Mouse (Mus musculus) kidney, embryonic 16.5 days (tissue): Measurements from ENCODE around the gene Arl2. TPM values are rescaled to one million over a fixed set of nuclear protein-coding genes. Genes with fewer than 3 reads are reported as not detected.
A peak's percentile ranks its signal among the peaks of the same experiment; 100 is the strongest.
"Not testable (repeated sequence)": the region's sequence is repeated elsewhere in the genome, so short reads cannot be mapped to it uniquely, and the experiment has no call there.

ENCODE experiments used
- ATAC-seq: fragments of 200-750 bp; cut with Nextera tagmentation; 2 replicates; pipeline ENCODE4 v1.8.0; 2017; ENCODE audit warnings: moderate TSS enrichment; ENCODE audit not compliant: low FRiP score, low TSS enrichment
- H3K27ac ChIP-seq: fragments of 300-500 bp; sonication (generic); 2 replicates; pipeline ENCODE4 v1.5.1; 2014; ENCODE audit warnings: low read length
- H3K27me3 ChIP-seq: fragments of 300-500 bp; sonication (generic); 2 replicates; pipeline ENCODE4 v1.6.1; 2014; ENCODE audit warnings: low read length, control low read depth, mixed read lengths; ENCODE audit not compliant: insufficient read depth
- H3K36me3 ChIP-seq: fragments of 300-500 bp; sonication (generic); 2 replicates; pipeline ENCODE4 v1.6.1; 2014; ENCODE audit warnings: low read length, control low read depth, mixed read lengths; ENCODE audit not compliant: insufficient read depth
- H3K4me1 ChIP-seq: fragments of 300-500 bp; sonication (generic); 2 replicates; pipeline ENCODE4 v1.6.1; 2014; ENCODE audit warnings: low read length, control low read depth, mixed read lengths; ENCODE audit not compliant: insufficient read depth
- H3K4me2 ChIP-seq: fragments of 300-500 bp; sonication (generic); replicated peaks from 2 replicates; pipeline ENCODE4 v1.6.1; 2014; ENCODE audit warnings: low read depth, low read length
- H3K4me3 ChIP-seq: fragments of 300-500 bp; sonication (generic); 2 replicates; pipeline ENCODE4 v1.5.1; 2014; ENCODE audit warnings: mild to moderate bottlenecking, low read length
- H3K9ac ChIP-seq: fragments of 300-500 bp; sonication (generic); replicated peaks from 2 replicates; pipeline ENCODE4 v1.6.1; 2014; ENCODE audit warnings: low read length
- H3K9me3 ChIP-seq: fragments of 300-500 bp; sonication (generic); 2 replicates; pipeline ENCODE4 v1.6.1; 2016; ENCODE audit warnings: low read length, control low read depth
- WGBS: fragments of 180-500 bp; shearing (Covaris S2); extraction: QIAGEN DNeasy Blood & Tissue Kit; methylation state at CpG from one replicate; pipeline ENCODE4 v1.1.7; 2014; 5-methylcytosine and 5-hydroxymethylcytosine counted together
- polyA plus RNA-seq: library from polyadenylated mRNA; unstranded; fragments of >200 nt; fragmentation: Nextera tagmentation; extraction: Ambion mirVana; gene quantifications from 2 replicates; pipeline ENCODE4 v1.2.1, GENCODE M21; 2015

Gene Arl2
- polyA plus RNA-seq, 1 experiment from 2014 or later: 113 TPM

DNA sequence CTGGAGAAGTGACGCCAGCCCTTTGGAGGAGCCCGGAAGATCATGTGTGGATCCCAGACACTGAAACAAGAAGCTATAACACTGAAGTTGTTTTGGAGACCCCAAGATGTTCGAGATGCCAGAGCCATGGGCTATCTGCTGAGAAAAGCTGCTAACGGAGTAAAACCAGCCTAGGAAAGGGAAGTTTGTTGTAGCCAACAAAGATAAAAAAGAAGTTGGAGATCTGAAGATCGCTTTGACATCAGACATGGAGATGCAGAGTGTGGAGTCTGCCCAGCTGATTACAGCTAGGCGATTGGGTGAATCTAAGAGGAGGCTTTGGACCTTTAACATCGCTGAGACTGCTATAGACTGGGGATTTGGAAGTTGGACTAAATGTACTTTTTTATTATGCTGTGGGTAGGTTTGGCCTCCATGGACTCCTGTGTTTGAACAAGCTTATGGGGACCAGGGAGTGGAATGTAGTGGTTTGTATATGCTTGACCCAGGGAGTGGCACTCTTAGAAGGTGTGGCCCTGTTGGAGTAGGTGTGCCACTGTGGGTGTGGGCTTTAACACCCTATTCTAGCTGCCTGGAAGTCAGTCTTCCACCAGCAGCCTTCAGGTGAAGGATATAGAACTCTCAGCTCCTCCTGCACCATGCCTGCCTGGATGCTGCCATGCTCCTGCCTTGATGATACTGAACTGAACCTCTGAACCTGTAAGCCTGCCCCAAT, 10.8 kb downstream of the Arl2 start:
- not testable (repeated sequence) for H3K27ac ChIP-seq, H3K4me1 ChIP-seq, H3K4me2 ChIP-seq, H3K27me3 ChIP-seq, H3K4me3 ChIP-seq, ATAC-seq, H3K36me3 ChIP-seq, H3K9me3 ChIP-seq, H3K9ac ChIP-seq
- 81% methylated on average over 7 of the region's 7 CpGs for WGBS

DNA sequence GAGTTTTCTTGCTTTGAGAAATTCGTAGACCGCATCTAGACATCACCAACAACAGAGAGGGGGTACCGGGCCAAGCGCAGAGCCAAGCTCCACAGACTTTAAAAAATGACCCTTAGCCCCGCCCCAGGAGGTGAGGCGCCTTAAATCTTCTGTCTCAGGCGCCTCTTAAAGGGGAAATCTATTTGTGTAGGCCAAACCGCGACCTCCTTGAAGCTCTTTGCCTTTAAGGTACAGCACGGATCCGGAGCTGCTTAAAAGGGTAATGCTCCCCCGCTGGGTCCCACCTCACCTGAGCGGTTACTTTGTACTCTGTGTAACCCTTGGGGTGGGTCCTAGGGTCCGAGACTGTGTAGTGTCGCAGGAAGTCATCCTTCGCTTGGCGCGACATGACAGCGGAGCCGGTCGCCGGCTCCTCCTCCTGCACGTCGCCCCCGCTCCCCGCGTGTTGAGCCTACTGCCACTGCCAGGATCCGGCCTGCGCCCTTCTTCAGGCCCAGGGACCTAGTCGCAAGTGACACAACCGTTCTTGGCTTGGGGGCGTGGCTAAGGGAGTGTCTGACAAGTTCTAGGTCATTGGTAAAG, 13.5 kb downstream of the Arl2 start, which contains the start of gene Snx15:
Snx15 (minus strand) TSS at position 545 of the 582 bp plus-strand sequence.
- Histone ChIP-seq H3K9ac (peak within 1 kb of the TSS; percentile 80), H3K27me3 (no peaks in the 10 kb centered on the region), H3K27ac (peak within 1 kb of the TSS; percentile 93), H3K4me2 (peak within 1 kb of the TSS; percentile 64), H3K9me3 (no peaks in the 10 kb centered on the region), H3K4me1 (peaks cover 5% of the 10 kb centered on the region; the same call in 1 of the 2 replicates), H3K4me3 (peak within 1 kb of the TSS; percentile 64), H3K36me3 (no peaks in the 10 kb centered on the region)
- ATAC-seq: peak; percentile 97
- under 1% methylated on average over 32 of the region's 32 CpGs for WGBS

DNA sequence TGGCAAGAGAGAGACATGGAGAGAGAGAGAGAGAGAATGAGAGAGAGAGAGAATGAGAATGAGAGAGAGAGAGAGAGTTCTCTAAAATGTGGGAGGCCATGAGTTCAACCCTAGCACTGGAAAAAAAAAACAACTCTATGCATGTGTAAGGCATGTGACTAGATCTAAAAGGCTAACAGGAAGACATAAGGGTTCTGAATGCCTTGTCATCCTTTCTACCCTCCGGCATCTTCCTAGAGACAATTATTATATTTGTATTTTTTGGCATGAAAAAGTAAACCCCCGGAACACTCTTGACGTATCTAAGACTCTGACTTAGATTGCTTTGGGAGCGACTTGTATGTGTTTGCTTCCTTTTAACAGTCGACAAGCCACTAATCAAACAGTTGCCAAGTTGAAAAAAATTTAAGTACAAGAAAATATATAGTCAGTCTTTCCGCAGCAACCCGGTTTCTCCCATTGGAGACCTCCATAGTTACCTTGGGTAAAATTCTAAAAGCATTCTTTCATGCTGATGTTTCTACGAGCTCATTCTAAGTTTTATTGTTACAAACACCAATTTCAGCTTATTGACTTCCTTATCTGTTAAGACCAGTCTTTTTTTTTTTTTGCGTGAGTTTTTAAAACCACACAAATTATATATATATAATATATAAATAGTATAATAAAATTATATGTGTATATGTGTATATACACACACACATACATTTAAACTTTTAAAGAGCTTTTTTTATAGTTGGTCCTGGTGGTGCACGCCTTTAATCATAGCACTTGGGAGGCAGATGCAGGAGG, 14.4 kb downstream of the Arl2 start:
- H3K4me3 ChIP-seq: peak overlapping the region; percentile 64
- peak overlapping the region; percentile 80; the same call in 1 of the 2 replicates for H3K9ac ChIP-seq
- peak overlapping the region; percentile 93 for H3K27ac ChIP-seq
- 68% methylated on average over 10 of the region's 10 CpGs for WGBS
- no peaks in the 10 kb centered on the region for H3K36me3 ChIP-seq
- H3K27me3 ChIP-seq: no peaks in the 10 kb centered on the region
- no peaks in the 10 kb centered on the region for H3K9me3 ChIP-seq
- peaks cover 5% of the 10 kb centered on the region; the same call in 1 of the 2 replicates for H3K4me1 ChIP-seq
- no peak for ATAC-seq
- H3K4me2 ChIP-seq: peak overlapping the region; percentile 64

DNA sequence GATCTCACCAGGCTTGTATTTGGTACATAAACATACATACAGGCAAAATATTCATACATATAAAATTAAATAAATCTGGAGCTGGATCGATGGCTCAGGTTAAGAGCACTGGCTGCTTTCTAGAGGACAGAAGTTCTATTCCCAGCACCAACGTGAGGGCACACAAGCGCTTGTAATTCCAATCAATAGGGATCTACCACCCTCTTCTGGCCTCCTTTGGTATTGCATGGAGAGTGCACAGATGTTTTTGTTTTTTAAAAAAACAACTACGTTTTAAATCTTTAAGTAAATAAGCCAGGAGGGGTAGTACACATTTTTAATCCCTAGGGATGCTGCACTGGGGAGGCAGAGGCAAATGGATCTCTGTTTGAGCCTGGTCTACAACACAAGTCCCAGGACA, 15.1 kb downstream of the Arl2 start:
- Histone ChIP-seq H3K4me1 (peaks cover 9% of the 10 kb centered on the region; the same call in 1 of the 2 replicates), H3K9me3 (no peaks in the 10 kb centered on the region), H3K36me3 (no peaks in the 10 kb centered on the region), H3K27ac (no peak overlapping the region), H3K4me3 (no peak overlapping the region), H3K4me2 (no peak overlapping the region), H3K9ac (no peak overlapping the region), H3K27me3 (no peaks in the 10 kb centered on the region)
- no peak for ATAC-seq
- WGBS: 25% methylated on average over 4 of the region's 4 CpGs

DNA sequence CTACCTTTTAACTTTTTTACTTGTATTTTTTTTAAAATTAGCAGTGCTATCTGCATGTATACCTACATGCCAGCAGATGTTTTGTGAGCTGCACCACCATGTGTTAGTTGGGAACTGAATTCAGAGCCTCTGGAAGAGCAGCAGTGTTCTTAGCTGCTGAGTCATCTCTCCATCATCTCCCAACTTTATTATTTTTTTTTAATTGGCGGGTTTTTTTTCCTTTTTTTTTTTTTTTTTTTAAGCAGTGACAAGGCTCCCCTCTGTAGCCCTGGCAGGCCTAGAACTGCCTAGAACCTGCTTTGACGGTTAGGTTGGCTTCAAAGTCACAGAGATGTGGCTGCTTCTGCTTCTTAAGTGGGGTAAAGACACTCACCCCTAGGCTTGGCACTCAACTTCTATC, 16.4 kb downstream of the Arl2 start:
- Histone ChIP-seq H3K9me3 (no peaks in the 10 kb centered on the region), H3K4me1 (peaks cover 9% of the 10 kb centered on the region; the same call in 1 of the 2 replicates), H3K36me3 (no peaks in the 10 kb centered on the region), H3K4me2 (no peak overlapping the region), H3K9ac (no peak overlapping the region), H3K27me3 (no peaks in the 10 kb centered on the region), H3K4me3 (no peak overlapping the region), H3K27ac (no peak overlapping the region)
- ATAC-seq: no peak
- 81% methylated on average over 2 of the region's 2 CpGs for WGBS

DNA sequence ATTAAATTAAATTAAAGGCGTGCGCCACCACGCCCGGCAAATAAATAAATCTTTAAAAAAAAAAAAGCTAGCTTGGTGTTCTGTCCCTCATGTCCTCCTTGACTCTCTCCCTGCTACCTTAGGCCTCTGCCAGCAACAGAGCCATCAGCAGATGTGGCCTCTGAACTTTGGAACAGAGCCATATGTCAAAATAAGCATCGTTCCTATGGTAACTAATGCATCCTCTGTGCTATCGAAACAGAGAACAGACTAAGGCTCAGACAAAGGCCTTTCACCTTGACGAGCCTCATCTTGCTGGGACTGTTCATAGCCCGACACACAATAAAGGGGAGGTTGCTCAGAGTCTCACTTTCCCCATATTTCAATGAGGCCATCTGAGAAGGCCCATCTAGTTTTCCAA, 18.0 kb downstream of the Arl2 start:
- Histone ChIP-seq H3K36me3 (no peaks in the 10 kb centered on the region), H3K9me3 (no peaks in the 10 kb centered on the region), H3K9ac (no peak overlapping the region), H3K4me3 (no peak overlapping the region), H3K4me1 (peaks cover 9% of the 10 kb centered on the region; the same call in 1 of the 2 replicates), H3K4me2 (no peak overlapping the region), H3K27ac (no peak overlapping the region), H3K27me3 (no peaks in the 10 kb centered on the region)
- WGBS: 71% methylated on average over 8 of the region's 8 CpGs
- no peak for ATAC-seq

DNA sequence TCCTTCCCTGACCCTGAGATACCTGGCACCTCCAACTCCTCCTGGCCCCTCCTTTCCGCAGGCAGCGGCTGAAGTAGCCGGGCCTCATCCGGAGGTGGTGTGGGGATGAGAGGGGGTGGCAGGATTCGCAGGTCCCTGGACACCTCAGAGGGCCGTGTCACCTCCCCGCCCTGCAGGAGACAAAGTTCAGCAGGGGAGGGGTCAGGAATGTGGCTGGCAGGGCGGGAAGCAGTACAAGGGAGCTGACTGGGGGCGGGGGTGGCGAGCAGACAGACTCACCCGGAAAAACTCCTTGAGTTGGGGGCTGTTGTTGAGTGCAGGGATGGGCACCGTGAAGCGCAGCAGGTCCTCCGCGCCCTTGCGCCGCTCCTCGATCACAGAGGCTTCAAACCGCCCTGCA, 19.6 kb downstream of the Arl2 start:
- Histone ChIP-seq H3K9me3 (no peaks in the 10 kb centered on the region), H3K36me3 (no peaks in the 10 kb centered on the region), H3K4me1 (peaks cover 13% of the 10 kb centered on the region), H3K27me3 (no peaks in the 10 kb centered on the region), H3K27ac (no peak overlapping the region), H3K9ac (no peak overlapping the region), H3K4me3 (no peak overlapping the region), H3K4me2 (no peak overlapping the region)
- ATAC-seq: no peak
- WGBS: 26% methylated on average over 19 of the region's 19 CpGs

DNA sequence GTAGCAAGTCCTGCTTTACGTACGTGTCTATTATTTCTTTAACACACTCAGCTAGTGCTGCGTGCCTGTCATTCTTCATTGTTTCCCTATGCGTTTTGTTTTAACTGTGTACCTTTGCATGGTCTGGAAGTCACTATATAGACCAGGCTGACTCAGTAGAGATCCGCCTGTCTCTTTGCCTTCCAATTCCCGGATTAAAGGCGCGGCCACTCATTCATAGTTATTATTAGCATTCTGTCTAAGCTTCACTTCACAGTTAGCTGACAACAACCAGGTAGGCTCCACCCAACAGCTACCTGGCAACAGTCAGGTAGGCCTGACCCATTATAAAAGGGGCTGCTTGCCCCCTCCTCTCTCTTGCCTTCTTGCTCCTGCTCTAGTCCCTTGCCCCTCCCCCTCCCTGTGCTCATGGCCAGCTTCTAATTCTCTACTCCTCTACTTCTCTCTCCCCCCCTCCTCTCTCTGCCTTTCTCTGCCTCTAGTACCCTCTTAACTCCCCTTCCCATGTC, 22.6 kb downstream of the Arl2 start:
- H3K4me1 ChIP-seq: peaks cover 16% of the 10 kb centered on the region
- peak; percentile 49; the same call in 1 of the 2 replicates for ATAC-seq
- H3K36me3 ChIP-seq: peaks cover 17% of the 10 kb centered on the region
- peak overlapping the region; percentile 79 for H3K4me2 ChIP-seq
- H3K27ac ChIP-seq: peak overlapping the region; percentile 98
- H3K9me3 ChIP-seq: no peaks in the 10 kb centered on the region
- peak overlapping the region; percentile 87 for H3K9ac ChIP-seq
- 1% methylated on average over 8 of the region's 8 CpGs for WGBS
- H3K4me3 ChIP-seq: peak overlapping the region; percentile 82
- H3K27me3 ChIP-seq: no peaks in the 10 kb centered on the region

DNA sequence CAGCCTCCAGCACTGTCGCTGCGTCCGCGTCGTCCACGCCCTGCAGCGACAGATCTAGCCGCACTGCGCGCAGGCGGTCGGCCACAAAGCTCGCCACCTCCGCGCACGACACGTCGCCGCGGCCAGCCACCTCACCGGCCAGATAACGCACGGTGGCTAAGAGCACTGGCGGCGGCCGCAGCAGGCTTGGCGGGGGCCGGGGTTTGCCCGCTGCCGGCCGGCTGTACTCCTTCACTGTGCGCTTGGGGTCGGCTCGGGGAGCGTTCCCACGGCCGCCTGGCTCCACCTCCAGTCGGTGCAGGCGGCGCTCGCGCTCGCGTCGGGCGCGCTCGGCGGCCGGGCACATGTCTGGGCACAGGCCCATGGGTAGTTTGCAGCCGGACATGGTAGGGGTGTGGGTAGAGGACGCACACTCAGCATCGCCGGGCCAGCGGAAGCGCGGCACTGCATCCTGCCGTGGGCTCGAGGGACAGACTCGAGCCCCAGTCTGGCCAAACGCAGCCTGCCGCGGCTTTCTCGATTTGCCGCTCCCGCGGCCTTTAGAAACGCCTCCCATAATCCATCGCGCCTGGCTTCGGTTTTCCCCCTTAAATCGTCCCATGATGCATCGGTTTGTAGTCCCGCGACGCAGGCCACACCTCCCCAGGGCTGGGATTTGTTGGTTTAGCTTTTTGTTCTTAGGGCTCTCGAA, 23.2 kb downstream of the Arl2 start, which contains the start of gene Sac3d1:
Sac3d1 (minus strand) TSS at position 665 of the 691 bp plus-strand sequence.
- under 1% methylated on average over 74 of the region's 77 CpGs for WGBS
- H3K4me3 ChIP-seq: peak within 1 kb of the TSS; percentile 82
- H3K4me2 ChIP-seq: peak within 1 kb of the TSS; percentile 79
- peak; percentile 84 for ATAC-seq
- H3K36me3 ChIP-seq: peaks cover 17% of the 10 kb centered on the region
- no peaks in the 10 kb centered on the region for H3K27me3 ChIP-seq
- peaks cover 16% of the 10 kb centered on the region for H3K4me1 ChIP-seq
- H3K27ac ChIP-seq: peak within 1 kb of the TSS; percentile 98
- H3K9me3 ChIP-seq: no peaks in the 10 kb centered on the region
- H3K9ac ChIP-seq: peak within 1 kb of the TSS; percentile 87
